Mouse (Mus musculus) adrenal gland, postnatal 25 days (tissue): ENCODE measurements around the gene Grin3b. TPM values are rescaled to one million over a fixed set of nuclear protein-coding genes. Genes with fewer than 3 reads are reported as not detected.

ENCODE experiments used
- DNase-seq: peaks from one replicate; pipeline ENCODE4 v3.0.0; 2021; ENCODE audit warnings: mixed read lengths
- total RNA-seq: library from RNA; stranded (reverse); gene quantifications from 2 replicates; pipeline ENCODE4 v1.2.3, GENCODE M21; 2021

The Grin3b gene
- total RNA-seq, 1 experiment from 2014 or later, result 0.12 TPM

DNA sequence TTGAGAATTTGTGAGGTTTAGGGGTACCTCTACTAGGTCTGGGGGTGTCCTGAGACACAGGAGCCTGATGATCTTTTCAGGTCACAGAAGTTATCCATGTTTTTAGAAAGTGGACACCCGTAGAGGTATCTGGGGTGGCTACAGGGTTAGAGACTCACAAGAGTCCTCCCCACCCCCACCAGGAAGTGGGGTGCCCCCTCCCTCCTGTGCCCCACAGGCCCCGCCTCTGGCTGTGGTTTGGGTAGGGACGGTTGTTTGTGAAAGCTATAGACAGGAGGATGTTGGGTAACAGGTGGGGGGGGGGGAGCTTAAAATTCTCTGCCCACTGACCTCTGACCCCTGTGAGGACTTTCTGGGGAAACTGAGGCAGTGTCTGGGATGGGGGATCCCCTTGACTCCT lies 46.8 kb downstream of the Grin3b start:
- no peak for DNase-seq

DNA sequence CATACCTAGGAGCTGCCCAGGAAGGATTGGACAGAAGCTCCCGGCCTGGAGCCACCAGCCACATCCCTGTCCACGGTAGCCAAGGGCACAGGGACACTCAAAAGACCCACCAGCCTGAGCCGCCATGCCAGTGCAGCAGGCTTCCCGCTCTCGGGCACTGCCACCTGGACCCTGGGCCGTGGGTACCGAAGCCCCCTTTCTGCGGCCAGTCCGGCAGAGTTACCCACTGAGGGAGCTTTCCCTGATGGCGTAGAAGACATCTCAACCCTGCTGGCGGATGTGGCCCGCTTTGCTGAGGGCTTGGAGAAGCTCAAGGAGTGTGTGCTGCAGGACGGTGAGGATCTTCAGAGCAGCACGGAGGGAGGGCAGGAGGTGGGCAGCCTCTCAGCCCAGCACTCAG lies 47.3 kb downstream of the Grin3b start:
- DNase-seq, result no peak

DNA sequence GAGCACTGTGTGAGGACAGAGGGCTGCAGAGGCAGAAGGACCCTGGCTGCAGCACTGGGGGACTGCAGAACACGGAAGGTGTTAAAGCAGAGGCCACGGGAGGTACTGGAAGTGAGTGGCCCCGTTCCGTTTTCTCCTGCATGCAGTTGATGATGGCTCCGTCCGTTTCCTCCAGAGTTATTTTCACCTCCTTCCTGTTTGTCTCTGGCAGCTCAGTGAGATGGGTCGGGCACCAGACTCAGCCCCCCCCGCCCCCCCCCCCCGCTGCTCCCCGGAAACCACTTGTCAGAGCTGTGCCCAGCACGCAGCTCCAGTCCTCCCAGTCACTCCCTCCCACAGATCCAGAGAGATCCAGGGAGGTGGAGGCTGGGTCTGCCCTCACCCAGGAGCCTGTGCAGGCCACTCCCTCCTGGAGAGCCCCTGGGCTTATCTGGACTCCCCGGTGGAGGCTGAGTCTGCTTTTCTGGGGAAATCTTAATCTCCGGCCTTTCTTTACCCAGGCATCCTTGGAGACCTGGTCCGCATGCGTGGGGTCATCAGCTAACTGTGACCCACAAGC lies 48.3 kb downstream of the Grin3b start:
- DNase-seq, result no peak

DNA sequence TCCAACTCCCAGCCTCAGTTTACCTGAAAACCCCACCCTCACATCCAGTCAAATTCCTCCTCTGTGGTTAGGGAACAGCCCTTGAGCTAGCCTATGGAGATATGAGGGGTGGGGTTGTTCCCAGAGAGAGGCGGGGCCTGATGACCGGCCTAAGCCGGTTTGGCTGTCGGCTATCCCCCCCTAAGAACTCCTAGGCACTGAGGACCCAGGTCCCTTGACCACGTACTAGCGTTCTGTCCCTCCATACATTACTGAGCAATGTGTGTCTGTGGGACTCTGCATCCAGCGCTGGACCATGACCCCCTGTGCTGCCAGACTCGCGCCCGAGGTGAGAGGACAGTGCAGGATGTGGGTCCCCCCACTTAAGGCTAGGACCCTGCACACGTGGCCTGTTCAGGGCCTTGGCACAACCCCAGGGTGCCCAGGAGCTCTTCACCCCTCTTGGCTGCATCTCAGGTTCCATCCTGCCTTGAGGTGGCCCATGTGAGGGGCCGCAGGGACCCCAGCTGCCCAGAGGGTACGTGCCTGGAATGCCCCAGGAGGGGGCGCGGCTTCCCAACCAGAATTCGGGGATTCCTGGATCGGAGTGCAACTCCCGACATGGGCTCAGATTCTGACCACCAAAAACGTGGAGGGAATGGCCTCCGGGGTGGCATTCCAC lies 49.1 kb downstream of the Grin3b start:
- no peak for DNase-seq

DNA sequence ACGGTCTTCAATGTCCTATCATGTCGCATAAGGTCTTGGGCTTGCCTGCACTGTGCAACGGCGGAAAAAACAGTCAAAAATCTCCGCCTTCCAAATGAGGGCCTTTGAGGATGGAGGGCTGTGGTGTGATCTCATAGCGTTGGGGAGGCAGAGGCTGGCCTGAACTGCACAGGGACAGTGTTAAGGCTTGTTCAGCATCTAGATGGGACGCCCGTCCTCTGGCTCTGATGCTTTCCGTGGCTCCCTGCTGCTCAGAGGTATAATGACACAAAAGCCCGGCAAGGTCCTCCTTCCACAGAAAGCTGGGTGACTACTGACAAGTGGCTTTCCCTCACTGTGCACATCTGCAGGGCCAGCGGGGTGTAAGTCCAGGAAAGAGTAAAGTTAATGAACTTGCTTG lies 49.7 kb downstream of the Grin3b start:
- no peak for DNase-seq

DNA sequence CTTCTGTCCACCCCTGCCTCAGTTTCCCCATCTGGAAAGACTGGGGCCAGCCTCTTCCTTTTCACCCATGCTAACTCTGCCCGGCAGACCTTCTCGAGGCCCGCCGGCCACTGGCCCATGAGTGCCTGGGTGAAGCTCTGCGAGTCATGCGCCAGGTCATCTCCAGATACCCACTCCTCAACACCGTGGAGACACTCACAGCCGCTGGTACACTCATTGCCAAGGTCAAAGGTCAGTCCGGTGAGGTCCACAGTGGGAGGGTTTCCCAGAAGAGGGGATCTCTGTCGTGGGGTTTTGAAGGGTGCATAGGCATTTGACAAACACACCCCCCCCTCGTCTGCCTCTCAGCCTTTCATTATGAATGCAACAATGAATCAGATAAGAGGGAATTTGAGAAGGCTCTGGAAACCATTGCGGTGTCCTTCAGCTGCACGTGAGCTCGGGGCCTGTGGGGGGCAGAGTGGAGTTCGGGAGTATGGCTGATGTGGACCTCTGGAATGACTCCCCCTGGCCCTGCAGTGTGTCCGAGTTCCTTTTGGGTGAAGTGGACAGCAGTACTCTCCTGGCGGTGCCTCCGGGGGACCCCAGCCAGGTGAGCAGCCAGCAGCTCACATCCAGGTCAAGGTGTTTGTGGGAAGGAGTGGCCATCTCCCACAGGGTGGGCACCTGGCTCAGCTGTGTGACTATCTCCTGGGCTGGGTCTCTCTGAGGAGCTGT lies 50.2 kb downstream of the Grin3b start:
- DNase-seq, result no peak

DNA sequence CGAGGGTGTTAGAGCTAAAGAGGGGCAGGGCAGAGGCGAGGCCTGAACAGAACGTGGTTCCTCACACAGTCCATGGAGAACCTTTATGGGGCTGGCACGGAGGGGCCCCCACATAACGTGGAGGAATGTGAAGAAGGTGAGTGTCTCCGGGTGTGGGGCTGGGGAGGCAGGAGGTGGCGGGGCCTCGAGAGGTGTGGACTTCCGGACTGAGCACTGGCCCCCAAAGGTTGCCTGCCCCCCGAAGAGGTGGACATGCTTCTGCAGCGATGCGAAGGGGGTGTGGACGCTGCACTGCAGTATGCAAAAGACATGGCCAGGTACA lies 50.8 kb downstream of the Grin3b start:
- DNase-seq, result no peak

DNA sequence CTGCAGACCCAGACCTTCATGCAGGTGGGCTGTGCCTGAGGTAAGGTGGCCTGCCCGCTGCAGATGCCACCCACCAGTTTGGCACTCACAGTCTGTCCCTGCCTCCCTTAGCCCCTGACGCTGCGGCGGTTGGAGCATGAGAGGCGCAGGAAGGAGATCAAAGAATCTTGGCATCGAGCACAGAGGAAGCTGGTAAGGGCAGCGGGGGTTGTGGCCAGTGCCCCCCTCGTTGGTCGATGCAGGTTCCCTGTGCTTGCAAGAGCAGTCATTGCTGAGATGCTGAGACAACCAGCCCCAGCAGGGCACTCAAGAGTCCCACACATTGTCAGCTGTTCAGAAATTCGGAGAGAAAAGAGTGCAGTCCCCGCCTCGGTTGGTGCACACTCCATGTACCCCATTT lies 51.6 kb downstream of the Grin3b start:
- DNase-seq, result no peak

DNA sequence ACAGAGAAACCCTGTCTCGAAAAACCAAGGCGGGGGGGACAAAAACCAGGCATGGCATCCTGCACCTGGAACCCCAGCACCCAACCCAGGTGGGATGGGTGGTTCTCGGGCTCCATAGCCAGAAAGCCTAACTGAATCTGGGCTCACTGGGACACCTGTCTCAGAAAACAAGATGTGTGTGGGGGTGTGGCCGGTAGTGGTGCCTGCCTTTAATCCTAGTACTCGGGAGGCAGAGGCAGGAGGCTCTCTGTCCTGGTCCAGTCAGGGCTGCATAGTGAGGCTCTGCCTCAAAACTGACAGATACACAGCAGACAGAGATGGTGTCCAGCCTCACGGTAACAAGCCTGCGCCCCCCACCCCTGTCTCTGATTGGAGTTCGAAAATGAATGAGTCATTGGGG lies 52.3 kb downstream of the Grin3b start:
- DNase-seq, result no peak

DNA sequence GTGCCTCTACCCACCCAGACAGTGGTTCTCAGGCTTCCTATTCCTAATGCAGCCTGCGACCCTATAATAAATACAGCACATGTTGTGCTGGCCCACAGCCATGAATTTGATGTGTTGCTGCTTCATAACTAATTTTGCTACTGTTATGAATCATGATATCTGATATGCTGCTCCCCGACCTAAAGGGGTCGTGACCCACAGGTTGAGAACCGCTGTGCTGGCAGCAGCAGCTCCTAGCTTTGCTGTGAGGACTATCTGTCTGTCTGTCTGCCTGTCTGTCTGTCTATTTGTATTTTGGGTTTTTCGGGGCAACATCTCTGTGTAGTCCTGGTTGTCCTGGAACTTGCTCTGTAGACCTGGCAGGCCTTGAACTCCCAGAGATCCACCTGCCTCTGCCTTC lies 53.2 kb downstream of the Grin3b start:
- no peak for DNase-seq

DNA sequence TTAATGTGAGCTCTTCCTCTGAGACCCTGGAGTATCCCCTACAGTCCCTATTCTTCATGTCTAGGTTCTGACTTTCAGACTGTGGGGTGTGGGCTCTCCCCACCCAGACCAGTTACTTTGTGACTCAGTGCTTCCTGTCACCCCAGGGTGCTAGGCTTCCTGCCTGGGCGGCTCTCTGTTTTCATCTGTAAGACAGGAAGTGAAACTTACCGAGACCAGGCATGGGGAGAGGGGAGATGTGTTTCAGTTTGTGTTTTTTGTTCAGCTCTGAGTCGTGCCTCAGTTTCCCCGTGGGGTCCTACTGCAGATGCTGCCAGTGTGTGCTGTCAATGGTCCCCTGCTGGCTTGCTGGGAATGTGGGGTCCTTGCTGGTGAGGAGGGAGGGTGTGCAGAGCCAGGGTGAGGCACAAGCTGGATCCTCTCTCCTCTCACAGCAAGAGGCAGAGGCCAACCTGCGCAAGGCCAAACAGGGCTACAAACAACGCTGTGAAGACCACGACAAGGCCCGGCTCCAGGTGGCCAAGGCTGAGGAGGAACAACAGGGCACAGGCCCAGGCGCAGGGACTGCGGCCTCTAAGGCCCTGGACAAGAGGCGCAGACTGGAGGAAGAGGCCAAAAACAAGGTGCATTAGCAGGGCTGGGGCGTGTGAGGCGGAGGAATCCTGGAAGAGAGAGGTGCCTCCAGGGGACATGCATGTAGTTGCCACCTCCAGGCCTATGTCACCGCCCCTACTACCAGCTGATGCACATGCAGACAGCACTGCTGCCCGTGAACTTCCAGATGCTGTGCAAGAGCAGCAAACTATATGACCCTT lies 53.9 kb downstream of the Grin3b start:
- no peak for DNase-seq

DNA sequence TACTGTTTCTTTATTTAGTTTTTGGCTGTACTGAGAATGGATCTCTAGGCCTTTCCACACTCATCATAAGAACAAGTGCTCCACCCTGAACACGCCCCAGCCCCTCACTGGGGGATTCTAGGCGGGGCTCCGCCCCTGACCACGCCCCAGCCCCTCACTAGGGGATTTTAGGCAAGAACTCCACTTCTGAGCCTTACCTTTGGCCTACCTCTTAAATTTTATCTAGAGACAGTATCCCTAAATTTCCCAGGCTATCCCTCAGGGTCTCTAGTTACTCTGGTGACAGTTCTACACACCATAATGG lies 54.5 kb downstream of the Grin3b start:
- no peak for DNase-seq

DNA sequence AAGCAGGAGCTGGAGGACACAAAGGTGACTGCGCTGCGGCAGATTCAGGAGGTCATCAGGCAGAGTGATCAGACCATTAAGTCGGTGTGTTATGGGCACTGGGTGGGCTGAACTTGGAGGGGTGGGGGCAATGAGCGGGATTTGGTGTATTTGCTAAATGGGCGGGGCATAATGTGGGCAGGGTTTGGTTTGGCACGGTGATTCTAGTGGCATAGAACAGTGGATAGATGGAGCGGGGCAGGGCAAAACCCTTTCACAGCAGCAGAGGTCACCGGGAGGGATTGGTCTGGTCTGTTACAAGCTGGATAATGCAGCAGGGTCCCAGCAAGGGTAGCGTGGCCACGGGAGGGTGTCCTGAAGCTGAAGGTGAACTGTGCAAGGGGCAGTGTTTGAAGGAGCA lies 54.9 kb downstream of the Grin3b start:
- DNase-seq, result no peak

DNA sequence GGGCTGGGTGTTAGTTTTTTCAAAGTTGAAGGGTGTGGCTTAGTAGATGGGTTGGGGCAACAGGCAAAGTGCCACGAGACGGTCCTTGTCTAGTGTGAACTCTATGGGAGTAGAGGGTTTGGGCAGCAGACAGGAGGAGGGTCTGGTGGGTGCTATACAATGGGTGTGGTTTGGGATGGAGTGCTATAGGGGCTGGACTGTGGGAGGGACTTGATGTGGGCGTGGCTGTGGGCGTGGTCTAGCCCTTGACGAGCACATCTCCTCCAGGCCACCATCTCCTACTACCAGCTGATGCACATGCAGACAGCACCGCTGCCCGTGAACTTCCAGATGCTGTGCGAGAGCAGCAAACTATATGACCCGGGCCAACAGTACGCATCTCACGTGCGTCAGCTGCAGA lies 55.4 kb downstream of the Grin3b start:
- no peak for DNase-seq

Other genes starting within 250 kb of the Grin3b start
- gene Polrmt, start 224.1 kb upstream of the Grin3b start, total RNA-seq, result 70.4 and 74.1 TPM in 2 replicates
- gene Fgf22, start 215.6 kb upstream of the Grin3b start, total RNA-seq, result not detected in 2 replicates
- gene Rnf126, start 203.8 kb upstream of the Grin3b start, total RNA-seq, result 59.5 and 63.8 TPM in 2 replicates
- 8.5 and 10.6 TPM in 2 replicates for gene Fstl3, start 193.4 kb upstream of the Grin3b start, total RNA-seq
- not detected in 2 replicates for gene Prss57, start 179.8 kb upstream of the Grin3b start, total RNA-seq
- gene Palm, start 177.1 kb upstream of the Grin3b start, total RNA-seq, result 57.1 and 99.3 TPM in 2 replicates
- gene Misp, start 149.7 kb upstream of the Grin3b start, total RNA-seq, result 0.64 and 1.00 TPM in 2 replicates
- 224 and 249 TPM in 2 replicates for gene Ptbp1, start 116.3 kb upstream of the Grin3b start, total RNA-seq
- gene Prtn3, start 96.2 kb upstream of the Grin3b start, total RNA-seq, result not detected in 2 replicates
- gene Plppr3, start 96.1 kb upstream of the Grin3b start, total RNA-seq, result 0.49 and 1.2 TPM in 2 replicates
- gene Elane, start 84.5 kb upstream of the Grin3b start, total RNA-seq, result not detected in 2 replicates
- gene Cfd, start 79.9 kb upstream of the Grin3b start, total RNA-seq, result 420 and 469 TPM in 2 replicates
- gene Med16, start 61.8 kb upstream of the Grin3b start, total RNA-seq, result 36.0 and 49.2 TPM in 2 replicates
- not detected in 2 replicates for gene Gm26602, start 59.9 kb upstream of the Grin3b start, total RNA-seq
- 1.1 and 2.3 TPM in 2 replicates for gene Kiss1r, start 53.7 kb upstream of the Grin3b start, total RNA-seq
- 85.5 and 98.9 TPM in 2 replicates for gene R3hdm4, start 49.5 kb upstream of the Grin3b start, total RNA-seq
- gene Arid3a, start 43.7 kb upstream of the Grin3b start, total RNA-seq, result 5.2 and 5.8 TPM in 2 replicates
- 32.4 and 35.5 TPM in 2 replicates for gene Wdr18, start 10.6 kb upstream of the Grin3b start, total RNA-seq
- gene Tmem259, start 13.6 kb downstream of the Grin3b start, total RNA-seq, result 159 and 161 TPM in 2 replicates
- gene Cnn2, start 17.9 kb downstream of the Grin3b start, total RNA-seq, result 28.3 and 29.8 TPM in 2 replicates
- gene Abca7, start 25.8 kb downstream of the Grin3b start, total RNA-seq, result 24.2 and 29.1 TPM in 2 replicates
- 3.7 and 4.3 TPM in 2 replicates for gene Arhgap45, start 45.9 kb downstream of the Grin3b start, total RNA-seq
- 84.3 and 101 TPM in 2 replicates for gene Polr2e, start 69.1 kb downstream of the Grin3b start, total RNA-seq
- gene Gpx4, start 76.5 kb downstream of the Grin3b start, total RNA-seq, result 977 and 1,201 TPM in 2 replicates
- 66.1 and 73.2 TPM in 2 replicates for gene Sbno2, start 134.9 kb downstream of the Grin3b start, total RNA-seq
- 154 TPM in 2 replicates for gene Stk11, start 145.1 kb downstream of the Grin3b start, total RNA-seq
- 460 and 592 TPM in 2 replicates for gene Atp5d, start 167.9 kb downstream of the Grin3b start, total RNA-seq
- gene Cbarp, start 170.1 kb downstream of the Grin3b start, total RNA-seq, result 45.4 and 67.9 TPM in 2 replicates
- 74.1 and 97.4 TPM in 2 replicates for gene Midn, start 177.6 kb downstream of the Grin3b start, total RNA-seq
- gene Cirbp, start 195.3 kb downstream of the Grin3b start, total RNA-seq, result 49.9 and 142 TPM in 2 replicates
- 15.6 and 16.7 TPM in 2 replicates for gene 1600002K03Rik, start 202.2 kb downstream of the Grin3b start, total RNA-seq
- 2.7 and 5.2 TPM in 2 replicates for gene Efna2, start 208.8 kb downstream of the Grin3b start, total RNA-seq